Mouse (Mus musculus) megakaryocyte-erythroid progenitor cell, adult 5-6 weeks (primary cell): ENCODE data around the gene Erf. TPM values are rescaled to one million over a fixed set of nuclear protein-coding genes. Genes with fewer than 3 reads are reported as not detected.

Experiments
- ATAC-seq: replicated peaks from 2 replicates; pipeline ENCODE4 v1.8.0; 2016; ENCODE audit warnings: mild to moderate bottlenecking, inconsistent platforms; ENCODE audit not compliant: severe bottlenecking, poor library complexity, low FRiP score, low TSS enrichment
- total RNA-seq, 2 experiments: library from RNA; stranded (forward) in 1 of 2; stranded (reverse) in 1 of 2; fragments of 200-1000, 215-1000 nt in 1 of 2; fragments of >200 nt in 1 of 2; fragmentation: Nextera tagmentation in 1 of 2; gene quantifications; 2 replicates each; pipeline ENCODE4 v1.2.3; 2014 to 2017

Gene Erf
- total RNA-seq, 2 experiments from 2014 or later = 8.6 to 18.9 TPM

- ATAC-seq = peak; percentile 50
Observed at GRCm38 (mm10) chr7:25219756-25220456, 30.7 kb downstream of the Erf start.

DNA sequence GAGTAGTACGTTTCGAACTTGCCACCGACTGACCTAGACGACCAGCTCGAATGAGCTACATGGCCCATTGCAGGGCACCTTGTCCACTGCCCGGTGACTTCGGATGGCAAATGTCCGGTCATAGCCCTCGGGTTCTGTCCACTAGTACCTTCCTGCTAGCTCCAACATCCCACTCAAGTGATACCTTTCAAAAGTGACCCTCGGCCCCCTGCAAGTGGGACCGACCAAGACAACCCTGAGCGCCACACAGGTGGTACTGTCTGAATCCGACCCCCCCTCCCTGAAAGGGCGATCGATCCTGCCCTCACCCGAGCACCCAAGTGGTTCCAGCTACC is 31.2 kb downstream of the Erf start:
- 0 out of 2 replicates have a peak, but pooled peaks have one; percentile 0 for ATAC-seq

DNA sequence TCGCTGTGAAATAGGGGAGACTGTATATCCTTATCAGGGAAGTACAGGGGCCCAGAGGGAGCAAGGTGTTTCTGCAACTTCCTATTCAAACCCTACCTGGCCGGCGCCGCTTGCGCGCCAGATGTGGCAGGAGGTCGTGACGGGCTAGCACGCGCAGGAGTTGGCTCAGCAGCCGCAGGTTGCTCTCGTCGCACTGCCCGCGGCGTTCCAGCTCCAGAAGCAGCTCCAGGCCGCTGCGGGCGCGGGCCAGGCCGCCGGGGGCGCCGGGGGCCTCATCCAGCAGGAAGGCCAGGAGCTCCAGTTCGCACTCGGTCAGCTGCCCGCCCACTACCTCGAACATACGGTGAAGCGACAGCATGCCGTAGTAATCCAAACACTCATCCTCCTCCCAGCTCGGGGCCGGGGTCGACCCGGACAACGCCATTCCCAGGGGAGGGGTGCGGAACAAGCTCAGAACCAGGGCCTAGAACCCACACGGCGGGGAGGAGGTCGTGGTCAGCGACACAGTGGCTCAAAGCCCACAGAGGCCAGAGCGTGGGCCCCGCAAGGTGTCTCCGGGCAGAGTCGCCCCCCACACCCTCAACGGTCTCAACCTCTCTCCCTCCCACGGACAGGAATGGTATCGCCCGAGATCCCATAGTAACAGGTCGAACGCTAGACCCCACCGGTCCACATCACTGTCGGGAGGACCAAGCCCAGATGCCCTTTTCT is 31.7 kb downstream of the Erf start:
- ATAC-seq = peak; percentile 18; the same call in 1 of the 2 replicates

GRCm38 (mm10) chr7:25217653-25218395 is 32.7 kb downstream of the Erf start:
- no peak for ATAC-seq

GRCm38 (mm10) chr7:25214172-25214571 is 36.4 kb downstream of the Erf start:
- ATAC-seq = no peak

- 0 out of 2 replicates have a peak, but pooled peaks have one; percentile 25 for ATAC-seq
Observed at GRCm38 (mm10) chr7:25213099-25213498, 37.5 kb downstream of the Erf start.

GRCm38 (mm10) chr7:25210482-25210881 is 40.1 kb downstream of the Erf start:
- ATAC-seq = no peak

- peak; percentile 50 for ATAC-seq
Observed at GRCm38 (mm10) chr7:25209161-25209622, 41.4 kb downstream of the Erf start.

- no peak for ATAC-seq
Observed at GRCm38 (mm10) chr7:25206094-25206830, 44.3 kb downstream of the Erf start.

DNA sequence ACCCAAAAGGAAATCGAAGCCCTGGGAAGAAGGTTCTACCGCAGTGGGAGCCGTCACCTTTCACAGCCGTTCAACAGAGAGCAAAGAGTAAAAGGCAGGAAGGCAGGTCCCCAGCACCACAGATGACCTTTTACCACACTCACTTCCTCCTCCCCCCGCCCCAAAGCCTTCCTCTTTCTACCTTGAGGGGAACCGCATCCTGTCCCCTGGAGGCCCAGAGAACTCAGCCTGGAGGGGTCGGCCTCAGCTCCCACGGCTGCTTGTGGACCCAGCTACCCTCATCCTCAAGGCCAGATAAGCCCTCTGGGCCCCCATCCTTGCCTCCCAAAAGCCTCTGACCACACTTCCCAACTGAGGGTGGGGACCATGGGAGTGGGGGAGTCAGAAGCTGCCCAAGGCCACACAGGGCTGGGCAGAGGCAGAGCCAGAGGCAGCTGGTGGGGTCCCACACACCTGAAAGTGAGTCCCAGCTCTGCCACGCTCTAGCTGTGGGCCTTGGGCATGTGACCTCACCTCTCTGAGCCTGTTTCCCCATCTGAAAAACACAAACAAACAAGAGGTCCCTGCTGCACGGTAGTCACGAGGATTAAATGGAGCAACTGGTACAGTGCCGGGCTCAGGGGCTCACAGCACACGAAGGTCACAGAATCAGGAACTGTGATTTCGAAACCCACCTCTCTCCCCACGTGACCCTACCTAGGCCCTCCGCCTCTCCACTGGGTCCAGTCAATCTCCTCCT is 45.0 kb downstream of the Erf start:
- no peak for ATAC-seq

- ATAC-seq = no peak
Observed at GRCm38 (mm10) chr7:25203624-25204023, 46.9 kb downstream of the Erf start.

DNA sequence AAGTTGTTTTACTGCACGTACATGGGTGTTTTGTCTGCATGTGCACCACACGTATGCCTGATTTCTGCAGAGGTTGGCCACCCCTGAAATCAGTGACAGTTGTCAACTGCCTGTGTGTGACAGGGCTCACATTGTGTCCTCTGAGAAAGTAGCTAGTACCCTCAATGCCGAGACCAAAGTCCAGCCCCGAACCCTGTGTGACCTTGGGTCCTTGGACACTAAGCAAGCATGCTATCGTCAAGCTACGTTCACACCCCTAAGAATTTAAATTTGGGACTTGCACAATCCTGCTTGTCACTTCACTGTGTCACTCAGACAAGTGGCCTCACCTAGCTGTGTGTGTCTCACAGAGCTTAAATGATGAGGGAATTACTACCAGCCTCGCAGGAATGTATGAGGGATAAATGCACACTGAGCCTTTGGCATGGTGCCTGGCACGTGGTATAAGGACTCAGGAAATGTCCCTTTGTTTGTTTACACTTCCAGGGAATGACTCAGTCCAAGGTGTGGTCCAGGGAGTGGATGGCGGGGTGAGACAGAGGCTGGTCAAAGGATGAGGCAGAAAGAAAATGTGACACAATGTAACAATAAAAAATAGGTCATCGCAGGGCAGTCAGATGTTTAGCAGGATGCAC is 53.1 kb downstream of the Erf start:
- ATAC-seq = no peak

DNA sequence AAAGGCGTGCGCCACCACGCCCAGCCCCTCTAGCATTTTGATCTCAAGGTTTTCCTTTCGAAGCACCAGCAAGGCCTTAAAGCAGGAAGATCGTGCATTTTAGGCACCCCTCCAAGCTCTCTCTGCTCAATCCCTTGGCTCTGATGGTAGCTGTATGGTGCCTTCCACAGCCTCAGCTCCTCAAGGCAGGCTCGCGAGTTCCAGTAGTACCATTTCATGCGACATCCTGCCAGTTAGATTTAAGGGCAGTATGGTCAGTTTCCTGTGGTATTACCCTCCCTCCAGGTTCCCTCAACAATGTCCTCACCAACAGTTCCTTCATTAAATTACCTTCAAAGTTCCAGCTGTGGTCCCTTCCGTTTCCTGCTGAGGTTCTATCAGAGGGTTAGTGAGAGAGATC is 54.5 kb downstream of the Erf start:
- ATAC-seq = no peak

- peak; percentile 52 for ATAC-seq
Observed at GRCm38 (mm10) chr7:25195148-25195547, 55.4 kb downstream of the Erf start.

Other genes starting within 250 kb of the Erf start
- gene Atp1a3, start 244.8 kb downstream of the Erf start, total RNA-seq (2014; fragmentation: Nextera tagmentation) = not detected in 2 replicates
- gene Atp1a3, start 244.8 kb downstream of the Erf start, total RNA-seq (2017) = 0.75 TPM in 1 of 2 replicates, not detected in the other
- 20.9 and 31.7 TPM in 2 replicates for gene Grik5, start 178.4 kb downstream of the Erf start, total RNA-seq (2014; fragmentation: Nextera tagmentation)
- 0.23 and 6.4 TPM in 2 replicates for gene Grik5, start 178.4 kb downstream of the Erf start, total RNA-seq (2017)
- 12.0 and 18.6 TPM in 2 replicates for gene Zfp574, start 178.2 kb downstream of the Erf start, total RNA-seq (2014; fragmentation: Nextera tagmentation)
- gene Zfp574, start 178.2 kb downstream of the Erf start, total RNA-seq (2017) = 3.7 and 6.9 TPM in 2 replicates
- gene Pou2f2, start 71.0 kb downstream of the Erf start, total RNA-seq (2014; fragmentation: Nextera tagmentation) = 0.40 and 0.57 TPM in 2 replicates
- 0.91 TPM in 1 of 2 replicates, not detected in the other for gene Pou2f2, start 71.0 kb downstream of the Erf start, total RNA-seq (2017)
- 16.0 and 24.9 TPM in 2 replicates for gene Dedd2, start 30.1 kb downstream of the Erf start, total RNA-seq (2014; fragmentation: Nextera tagmentation)
- gene Dedd2, start 30.1 kb downstream of the Erf start, total RNA-seq (2017) = 13.5 and 15.2 TPM in 2 replicates
- gene Zfp526, start 29.3 kb downstream of the Erf start, total RNA-seq (2014; fragmentation: Nextera tagmentation) = 18.8 and 20.3 TPM in 2 replicates
- gene Zfp526, start 29.3 kb downstream of the Erf start, total RNA-seq (2017) = 10.1 and 12.5 TPM in 2 replicates
- gene Gsk3a, start 12.9 kb downstream of the Erf start, total RNA-seq (2014; fragmentation: Nextera tagmentation) = 97.9 and 123 TPM in 2 replicates
- gene Gsk3a, start 12.9 kb downstream of the Erf start, total RNA-seq (2017) = 49.1 and 74.7 TPM in 2 replicates
- gene Cic, start 16.9 kb upstream of the Erf start, total RNA-seq (2014; fragmentation: Nextera tagmentation) = 125 and 134 TPM in 2 replicates
- 20.5 and 40.0 TPM in 2 replicates for gene Cic, start 16.9 kb upstream of the Erf start, total RNA-seq (2017)
- 22.0 and 23.2 TPM in 2 replicates for gene Pafah1b3, start 47.2 kb upstream of the Erf start, total RNA-seq (2014; fragmentation: Nextera tagmentation)
- 12.8 and 26.3 TPM in 2 replicates for gene Pafah1b3, start 47.2 kb upstream of the Erf start, total RNA-seq (2017)
- gene Prr19, start 50.6 kb upstream of the Erf start, total RNA-seq (2014; fragmentation: Nextera tagmentation) = not detected in 2 replicates
- not detected in 2 replicates for gene Prr19, start 50.6 kb upstream of the Erf start, total RNA-seq (2017)
- not detected in 2 replicates for gene Tmem145, start 55.3 kb upstream of the Erf start, total RNA-seq (2014; fragmentation: Nextera tagmentation)
- gene Tmem145, start 55.3 kb upstream of the Erf start, total RNA-seq (2017) = not detected in 2 replicates
- gene Megf8, start 66.4 kb upstream of the Erf start, total RNA-seq (2014; fragmentation: Nextera tagmentation) = 2.5 and 2.6 TPM in 2 replicates
- gene Megf8, start 66.4 kb upstream of the Erf start, total RNA-seq (2017) = 2.4 and 2.7 TPM in 2 replicates
- not detected in 2 replicates for gene Cnfn, start 119.0 kb upstream of the Erf start, total RNA-seq (2014; fragmentation: Nextera tagmentation)
- gene Cnfn, start 119.0 kb upstream of the Erf start, total RNA-seq (2017) = not detected in 2 replicates
- gene Lipe, start 147.9 kb upstream of the Erf start, total RNA-seq (2014; fragmentation: Nextera tagmentation) = 7.1 and 12.6 TPM in 2 replicates
- 4.5 and 6.4 TPM in 2 replicates for gene Lipe, start 147.9 kb upstream of the Erf start, total RNA-seq (2017)
- not detected in 2 replicates for gene Cxcl17, start 162.1 kb upstream of the Erf start, total RNA-seq (2014; fragmentation: Nextera tagmentation)
- not detected in 2 replicates for gene Cxcl17, start 162.1 kb upstream of the Erf start, total RNA-seq (2017)
- 6.6 and 6.8 TPM in 2 replicates for gene Ceacam1, start 226.8 kb upstream of the Erf start, total RNA-seq (2014; fragmentation: Nextera tagmentation)
- 1.3 and 6.4 TPM in 2 replicates for gene Ceacam1, start 226.8 kb upstream of the Erf start, total RNA-seq (2017)